Mouse (Mus musculus): ENCODE data around the gene Gm21970.
"Not testable (repeated sequence)": the region's sequence is repeated elsewhere in the genome, so short reads cannot be mapped to it uniquely, and the experiment has no call there.

The Gm21970 gene

GRCm38 (mm10) chr16:91404828-91405577, 13.5 kb downstream of the Gm21970 start:
- DNase-seq = no peak

GRCm38 (mm10) chr16:91405640-91406584, 14.4 kb downstream of the Gm21970 start, which contains the start of gene Il10rb:
Gene Il10rb, plus strand, starts transcription at chr16:91406164.
- DNase-seq = peak; percentile 79

- DNase-seq = peak; percentile 74
Observed at GRCm38 (mm10) chr16:91406585-91407220, 15.2 kb downstream of the Gm21970 start.

DNA sequence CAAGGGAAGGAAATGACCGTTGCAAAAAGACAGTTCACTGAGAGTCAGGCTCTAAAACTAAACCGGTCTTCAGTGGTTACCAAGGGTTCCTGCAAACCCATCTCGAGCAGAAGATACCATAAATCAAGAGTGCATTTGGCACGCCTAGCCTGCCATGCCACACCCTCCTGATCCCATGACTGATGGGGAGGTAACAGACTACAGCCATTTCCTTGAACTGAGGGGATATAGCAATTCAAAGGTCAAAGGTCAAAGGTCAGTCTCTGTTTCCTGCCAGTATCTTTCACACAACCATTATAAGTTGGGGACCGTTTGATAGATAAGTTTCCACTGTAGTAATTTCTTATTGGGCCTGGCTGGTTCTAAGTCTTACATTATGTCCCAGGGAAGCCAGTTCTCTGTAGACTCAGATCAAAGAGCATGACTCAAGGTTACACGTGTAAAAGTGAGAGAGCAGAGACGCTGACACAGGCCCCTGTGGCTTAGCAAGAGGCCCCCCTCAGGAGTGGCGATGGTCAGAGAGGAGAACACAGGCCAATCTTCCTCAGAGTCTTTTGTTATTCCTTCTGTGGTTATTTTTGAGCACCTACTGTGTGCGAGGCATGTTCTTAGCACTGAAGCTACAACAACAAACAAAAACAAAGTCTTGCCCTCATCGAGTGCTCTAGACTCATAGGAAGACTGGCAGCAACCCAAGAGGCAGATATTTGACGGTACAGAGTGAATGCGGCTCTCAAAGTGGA, 21.8 kb downstream of the Gm21970 start:
- peak; percentile 87 for DNase-seq

- peak; percentile 49 for DNase-seq
Observed at GRCm38 (mm10) chr16:91415391-91416189, 24.1 kb downstream of the Gm21970 start.

GRCm38 (mm10) chr16:91416357-91416756, 24.8 kb downstream of the Gm21970 start:
- no peak for DNase-seq

GRCm38 (mm10) chr16:91416938-91417337, 25.4 kb downstream of the Gm21970 start:
- no peak for DNase-seq

DNA sequence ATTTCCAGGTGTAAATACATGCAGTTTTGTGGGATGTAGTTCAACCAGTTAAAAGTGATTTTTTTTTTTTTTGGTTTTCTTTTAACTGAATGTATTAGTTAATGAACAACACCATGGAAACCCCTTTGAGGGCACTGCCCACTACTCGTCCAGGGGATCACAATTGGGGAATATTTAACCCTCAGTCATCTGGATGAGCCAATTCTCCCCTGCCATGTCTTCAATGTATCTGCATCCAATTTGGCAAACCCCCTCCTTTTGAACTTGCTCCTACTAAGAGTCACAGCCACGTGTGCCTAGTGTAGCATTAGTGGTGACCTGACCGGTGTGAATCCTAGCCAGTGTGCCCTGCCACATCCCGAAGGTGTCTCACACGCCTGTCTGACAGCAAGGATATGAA, 27.0 kb downstream of the Gm21970 start:
- DNase-seq = peak; percentile 79

DNA sequence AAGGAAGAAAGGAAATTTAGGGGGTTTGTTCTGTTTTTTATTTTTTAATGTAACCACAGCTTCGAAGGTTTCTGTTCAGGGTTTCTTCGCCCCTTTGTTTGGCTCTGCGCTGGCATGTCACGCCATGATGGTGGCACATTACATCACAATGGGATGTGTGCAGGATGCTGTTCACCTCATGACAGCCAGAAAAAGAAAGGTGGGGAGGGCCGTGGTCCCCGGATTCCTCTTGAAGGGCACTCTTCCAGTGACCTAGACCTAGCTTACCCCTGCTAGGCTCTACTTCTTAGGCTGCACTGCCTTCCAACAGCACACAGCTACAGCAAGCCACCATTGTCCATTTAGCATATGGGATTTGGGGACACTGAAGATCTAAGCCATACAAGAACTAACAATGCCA, 34.3 kb downstream of the Gm21970 start:
- DNase-seq = no peak

DNA sequence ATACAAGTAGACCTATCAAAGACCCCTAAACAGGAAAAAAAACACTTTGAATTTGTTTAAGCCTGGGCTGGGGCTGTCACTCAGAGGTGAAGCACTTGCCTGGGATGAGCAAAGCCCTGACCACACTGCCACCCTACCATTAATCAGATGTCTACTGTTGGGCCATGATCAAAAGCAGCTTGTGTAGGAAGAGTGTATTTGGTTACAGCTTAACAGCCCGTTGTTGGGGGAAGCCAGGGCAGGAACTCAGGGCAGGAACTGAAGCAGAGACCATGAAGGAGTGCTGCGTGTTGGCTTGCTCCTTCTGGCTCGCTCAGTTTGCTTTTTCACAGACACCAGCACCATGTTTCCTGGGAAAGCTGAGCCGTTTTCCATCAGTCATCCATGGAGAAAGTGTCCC, 35.1 kb downstream of the Gm21970 start:
- no peak for DNase-seq

- DNase-seq = peak; percentile 69
Observed at GRCm38 (mm10) chr16:91427461-91427860, 35.9 kb downstream of the Gm21970 start.

DNA sequence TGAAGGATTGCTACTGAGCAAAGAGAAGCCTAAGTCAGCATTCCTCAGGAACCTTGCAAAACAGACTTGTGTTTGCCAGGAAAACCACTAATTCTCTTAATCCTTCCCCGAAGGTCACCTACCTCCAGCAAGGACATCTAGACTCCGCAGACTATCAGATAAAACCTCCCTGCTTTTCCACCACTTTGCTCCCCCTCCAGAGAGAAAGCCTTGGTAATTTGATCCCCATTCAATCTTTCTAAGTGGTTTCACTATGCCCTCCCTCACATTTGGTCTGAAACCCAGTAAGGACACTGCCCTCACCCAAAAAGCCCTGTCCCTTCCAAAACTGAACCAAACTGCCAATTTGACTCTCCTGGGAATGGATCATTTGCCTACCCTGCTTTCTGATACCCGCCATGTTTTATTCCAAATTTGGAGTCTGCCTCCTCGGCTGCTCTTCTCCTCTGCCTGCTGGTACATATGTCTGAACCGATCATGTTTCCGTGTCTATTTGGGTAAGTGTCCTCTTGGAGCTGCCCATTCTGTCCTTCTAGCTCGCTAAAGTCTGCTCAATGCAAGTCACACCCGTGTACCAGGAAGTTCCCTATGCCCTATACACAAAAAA, 36.8 kb downstream of the Gm21970 start:
- no peak for DNase-seq

DNA sequence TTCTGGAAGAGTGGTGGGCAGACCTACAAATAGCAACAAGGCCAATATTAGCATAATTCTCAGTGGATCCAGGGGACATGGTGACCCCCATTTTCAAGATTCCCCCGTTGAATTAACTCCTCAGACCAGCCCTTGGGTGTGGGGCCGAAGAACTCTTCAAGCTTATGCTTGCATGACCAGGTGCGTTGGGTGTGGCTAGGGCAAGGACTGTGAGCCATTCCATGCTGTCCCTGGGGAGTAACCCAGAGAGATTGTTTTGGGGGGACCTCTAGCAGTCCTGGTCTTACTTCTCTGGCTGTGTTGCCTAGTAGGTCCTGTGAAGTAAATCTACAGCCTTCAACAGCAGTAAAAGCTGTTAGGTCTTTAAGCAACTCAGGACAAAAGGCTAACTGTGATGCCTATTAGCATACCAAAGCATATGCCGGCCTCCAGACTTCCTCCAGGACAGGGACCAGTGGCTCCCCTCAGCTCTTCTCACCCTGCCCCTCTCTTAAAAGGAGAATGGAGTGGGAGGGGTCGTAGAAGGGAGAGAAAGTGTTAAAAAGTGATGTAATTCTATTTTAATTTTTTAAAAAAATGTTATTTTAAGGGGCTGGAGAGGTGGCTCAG, 41.3 kb downstream of the Gm21970 start:
- no peak for DNase-seq

DNA sequence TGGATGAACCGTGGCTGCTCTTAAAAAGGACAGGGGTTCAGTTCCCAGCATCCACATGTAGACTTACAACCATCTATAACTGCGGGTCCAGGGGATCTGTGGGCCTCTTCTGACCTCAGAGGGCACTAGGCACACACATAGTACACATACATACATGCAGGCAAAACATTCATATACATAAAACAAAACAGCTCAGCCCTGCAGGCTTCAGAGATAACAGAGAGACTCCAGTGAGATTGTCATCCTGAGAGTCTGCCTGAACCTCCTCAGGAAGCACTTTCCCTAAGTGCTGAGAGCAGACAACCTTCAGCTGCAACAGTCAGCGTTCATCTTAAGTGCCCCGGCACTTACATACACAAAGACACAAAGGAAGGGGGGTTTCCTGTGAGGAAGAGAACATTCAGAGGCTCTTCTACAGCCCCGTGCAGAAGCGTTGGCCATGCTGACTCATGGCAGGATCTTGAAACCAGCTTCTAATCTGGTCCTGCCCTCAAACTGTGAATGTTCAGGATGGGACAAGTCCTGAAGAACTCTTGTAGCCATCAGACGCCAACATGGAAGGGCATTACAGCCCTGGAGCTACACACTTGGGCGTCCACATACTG, 41.9 kb downstream of the Gm21970 start:
- DNase-seq = no peak

DNA sequence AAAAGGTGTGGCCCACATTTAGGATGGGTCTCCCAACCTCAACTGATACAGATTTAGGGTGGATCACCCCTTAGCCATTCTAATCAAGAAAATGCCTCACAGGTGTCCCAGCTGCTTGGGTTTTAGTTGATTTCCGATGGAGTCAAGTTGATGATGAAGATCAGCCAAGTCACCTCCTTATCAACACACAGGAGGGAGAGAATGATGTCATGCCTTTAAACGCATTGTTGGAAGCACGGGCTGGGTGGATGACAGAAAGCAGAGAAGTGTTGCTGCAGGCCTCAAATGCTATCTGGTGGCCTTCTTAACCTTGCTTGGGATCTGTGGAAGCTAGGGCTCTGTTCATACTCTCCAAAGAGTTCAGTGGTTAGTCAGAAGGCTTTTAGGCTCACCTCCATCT, 42.6 kb downstream of the Gm21970 start:
- no peak for DNase-seq

DNA sequence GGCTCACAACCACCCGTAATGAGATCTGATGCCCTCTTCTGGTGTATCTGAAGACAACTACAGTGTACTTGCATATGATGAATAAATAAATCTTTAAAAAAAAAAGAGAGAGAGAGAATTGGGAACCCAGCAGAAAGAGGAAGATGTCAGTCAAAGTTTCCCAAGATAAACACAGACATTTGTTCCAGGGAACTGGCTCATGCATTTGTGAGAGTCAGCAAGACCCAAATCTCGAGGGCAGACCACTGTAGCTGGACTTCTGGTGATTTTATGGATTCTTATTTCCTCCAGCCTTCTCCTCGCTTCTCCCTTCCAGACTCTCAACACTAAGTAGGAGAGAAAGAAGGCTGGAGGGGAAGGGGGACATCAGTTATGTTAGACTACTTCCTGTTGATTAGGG, 46.6 kb downstream of the Gm21970 start:
- no peak for DNase-seq

GRCm38 (mm10) chr16:91438599-91438998, 47.1 kb downstream of the Gm21970 start:
- not testable (repeated sequence) for DNase-seq

GRCm38 (mm10) chr16:91441366-91441765, 49.8 kb downstream of the Gm21970 start:
- peak; percentile 81 for DNase-seq

DNA sequence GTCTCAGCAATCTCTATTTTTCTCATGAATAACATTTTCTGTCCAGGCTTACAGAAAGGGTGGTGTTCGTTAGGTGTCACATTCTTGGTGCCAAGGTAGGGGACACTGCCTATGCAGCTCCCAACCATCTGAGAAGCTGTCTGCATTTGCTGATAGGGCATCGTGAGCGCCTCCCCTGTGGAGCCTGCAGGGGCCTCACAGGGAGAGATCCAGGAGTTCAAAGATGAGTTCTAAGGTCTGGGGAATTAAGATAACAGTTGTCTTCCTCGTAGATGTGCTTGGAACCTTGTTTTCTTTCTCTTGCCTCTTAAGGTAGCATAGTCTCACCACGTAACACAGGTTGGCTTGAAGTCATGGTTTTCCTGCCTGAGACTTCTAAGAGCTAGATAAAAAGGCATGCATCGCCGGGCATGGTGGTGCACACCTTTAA, 50.3 kb downstream of the Gm21970 start:
- no peak for DNase-seq

GRCm38 (mm10) chr16:91442446-91442845, 50.9 kb downstream of the Gm21970 start:
- DNase-seq = no peak
